Mouse (Mus musculus): Measurements from ENCODE around the gene Cul4b. TPM values are rescaled to one million over a fixed set of nuclear protein-coding genes. Genes with fewer than 3 reads are reported as not detected.

Cul4b gene
- polyA plus RNA-seq, 1 experiment from 2014 or later, result 23.4 TPM

Other genes with a start within 250 kb of the Cul4b start
- 182 and 184 TPM in 2 replicates for gene Lamp2, start 119.7 kb downstream of the Cul4b start, polyA plus RNA-seq (2015; fragmentation: Nextera tagmentation; extraction: Ambion mirVana)
- 93.6 and 96.1 TPM in 2 replicates for gene Mcts1, start 24.4 kb upstream of the Cul4b start, polyA plus RNA-seq (2015; fragmentation: Nextera tagmentation; extraction: Ambion mirVana)
- 43.7 and 48.3 TPM in 2 replicates for gene C1galt1c1, start 58.9 kb upstream of the Cul4b start, polyA plus RNA-seq (2015; fragmentation: Nextera tagmentation; extraction: Ambion mirVana)
- not detected in 2 replicates for gene 6030498E09Rik, start 196.5 kb upstream of the Cul4b start, polyA plus RNA-seq (2015; fragmentation: Nextera tagmentation; extraction: Ambion mirVana)

Measured in stomach, embryonic 16.5 days (tissue).